Mouse (Mus musculus) ES-E14 (cell line): ENCODE data around the gene Asb6. TPM values are rescaled to one million over a fixed set of nuclear protein-coding genes. Genes with fewer than 3 reads are reported as not detected.

Experiments used
- DNase-seq: peaks from one replicate; pipeline ENCODE4 v3.0.0-alpha.2; 2013; ENCODE audit warnings: low read depth, low spot score
- H3K27ac ChIP-seq: 2 replicates; pipeline ENCODE4 v1.5.1; 2012; ENCODE audit warnings: low read depth, mild to moderate bottlenecking, low read length, moderate library complexity, mixed read lengths; ENCODE audit not compliant: poor library complexity, insufficient read depth, severe bottlenecking
- H3K36me3 ChIP-seq: 2 replicates; pipeline ENCODE4 v1.6.1; 2012; ENCODE audit warnings: mild to moderate bottlenecking, low read length, moderate library complexity, mixed read lengths; ENCODE audit not compliant: control insufficient read depth, poor library complexity, insufficient read depth, severe bottlenecking
- H3K4me1 ChIP-seq, 2 experiments: fragments of 150-350 bp in 1 of 2; sonication (generic) in 1 of 2; 2 replicates each; pipeline ENCODE4 v1.6.1; 2012; ENCODE audit warnings: low read length in 2 of 2, mild to moderate bottlenecking in 1 of 2, mixed read lengths in 1 of 2; ENCODE audit not compliant: control insufficient read depth in 2 of 2, insufficient read depth in 2 of 2, poor library complexity in 1 of 2
- H3K4me3 ChIP-seq, 2 experiments: fragments of 150-350 bp in 1 of 2; sonication (generic) in 1 of 2; 2 replicates each; pipeline ENCODE4 v1.5.1; 2012; ENCODE audit warnings: low read length in 2 of 2, low read depth in 1 of 2, mild to moderate bottlenecking in 1 of 2, mixed read lengths in 1 of 2; ENCODE audit not compliant: insufficient read depth in 1 of 2, poor library complexity in 1 of 2, severe bottlenecking in 1 of 2
- H3K9ac ChIP-seq: 2 replicates; pipeline ENCODE4 v1.6.1; 2012; ENCODE audit warnings: low read depth, mild to moderate bottlenecking, low read length, mixed read lengths; ENCODE audit not compliant: poor library complexity, insufficient read depth, severe bottlenecking
- H3K9me3 ChIP-seq: fragments of 150-350 bp; sonication (generic); 2 replicates; pipeline ENCODE4 v1.6.1; 2012; ENCODE audit warnings: low read depth, mild to moderate bottlenecking, low read length; ENCODE audit not compliant: control insufficient read depth, insufficient read depth
- CHD2 ChIP-seq: IDR thresholded peaks from 2 replicates; pipeline ENCODE4 v1.6.1; 2014; ENCODE audit warnings: mild to moderate bottlenecking, low read depth, low read length, inconsistent platforms
- HCFC1 ChIP-seq: IDR thresholded peaks from 2 replicates; pipeline ENCODE4 v1.6.1; 2012; ENCODE audit warnings: low read length, inconsistent platforms, borderline replicate concordance; ENCODE audit not compliant: insufficient read depth
- MAFK ChIP-seq: IDR thresholded peaks from 2 replicates; pipeline ENCODE4 v1.6.1; 2014; ENCODE audit warnings: mild to moderate bottlenecking, low read depth, low read length, inconsistent platforms; ENCODE audit not compliant: insufficient read depth
- ZC3H11A ChIP-seq: IDR thresholded peaks from 2 replicates; pipeline ENCODE4 v1.6.1; 2012; ENCODE audit warnings: low read depth, mild to moderate bottlenecking, inconsistent platforms, low read length, borderline replicate concordance
- ZNF384 ChIP-seq: IDR thresholded peaks from 2 replicates; pipeline ENCODE4 v1.6.1; 2012; ENCODE audit warnings: low read depth, low read length, inconsistent platforms
- in situ Hi-C, 2 experiments: fragments of 600-800 bp; cut with MboI; formaldehyde crosslinking; loops; one replicate each; pipeline ENCODE4 v1.15.1; 2025; ENCODE audit warnings: low sequenced_read_pairs in 2 of 2, inconsistent platforms in 1 of 2; ENCODE audit not compliant: unreplicated experiment in 2 of 2
- total RNA-seq: library from RNA; depleted of rRNA; stranded (reverse); fragments of 300-350 nt; gene quantifications from 2 replicates; pipeline ENCODE4 v1.2.3, GENCODE M21; 2012; rRNA removed

Asb6 gene
- total RNA-seq, 1 experiment, result 73.6 TPM

- Histone ChIP-seq H3K9me3 (no peaks in the 10 kb centered on the region), H3K27ac (no peak overlapping the region; the same call in 1 of the 2 replicates), H3K9ac (no peak overlapping the region), H3K36me3 (no peaks in the 10 kb centered on the region), H3K4me3 (no peak overlapping the region), H3K4me1 (peaks cover 8 to 37% of the 10 kb centered on the region in 2 experiments)
- TF ChIP-seq CHD2, result no peak
- in situ Hi-C loops, result loop anchor here (25.0 kb wide), 1 partner anchor 315 kb away; the partner anchor contains the start of gene Ier5l (in 2 of the 2)
- DNase-seq, result no peak
These were observed 52.9 kb downstream of the Asb6 start for GRCm38 (mm10) chr2:30777266-30777665.

GRCm38 (mm10) chr2:30775955-30776354 is 54.2 kb downstream of the Asb6 start:
- Histone ChIP-seq H3K27ac (no peak overlapping the region), H3K4me3 (no peak overlapping the region), H3K4me1 (peaks cover 13 to 43% of the 10 kb centered on the region in 2 experiments), H3K36me3 (no peaks in the 10 kb centered on the region), H3K9ac (no peak overlapping the region), H3K9me3 (no peaks in the 10 kb centered on the region)
- TF ChIP-seq ZC3H11A (0 out of 2 replicates have a peak, but pooled peaks have one; percentile 22), MAFK (no peak)
- in situ Hi-C loops, result loop anchor here (25.0 kb wide), 1 partner anchor 314 kb away; the partner anchor contains the start of gene Ier5l (in 2 of the 2)
- no peak for DNase-seq

DNA sequence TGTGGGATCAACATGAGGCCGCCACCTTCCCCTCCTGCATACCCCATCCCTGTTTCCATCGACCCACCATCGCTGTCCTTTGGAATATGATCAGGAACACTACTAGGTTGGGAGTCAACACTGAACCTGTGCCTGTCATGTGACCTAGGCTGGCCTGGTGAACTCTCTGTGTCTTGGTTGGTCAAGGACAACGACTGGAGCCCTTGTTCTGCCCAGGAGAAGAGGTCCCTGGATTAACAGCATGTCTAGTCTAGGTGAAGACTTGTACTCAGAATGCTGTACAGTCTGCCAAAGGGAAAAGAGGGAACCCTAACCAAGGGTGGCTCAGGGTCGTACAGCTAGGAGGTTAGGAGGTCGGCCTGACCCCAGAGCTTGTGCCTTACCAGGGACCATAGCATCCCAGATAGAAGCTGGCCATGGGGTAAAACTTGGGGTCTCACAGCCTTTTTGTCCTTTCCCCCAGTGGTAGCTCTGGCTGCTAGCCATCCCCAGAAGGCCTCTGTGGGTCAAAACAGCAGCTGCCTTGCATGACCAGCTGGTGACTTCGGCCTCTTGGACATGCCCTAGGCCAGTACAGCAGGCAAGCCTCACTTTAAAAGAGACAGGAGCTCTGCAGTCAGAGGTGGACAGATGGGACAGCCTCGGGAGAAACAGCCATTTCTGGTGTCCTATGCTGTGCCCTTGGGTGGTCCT is 56.7 kb downstream of the Asb6 start:
- H3K27ac ChIP-seq, result no peak overlapping the region
- in situ Hi-C loops, result no loop called here
- H3K36me3 ChIP-seq, result no peaks in the 10 kb centered on the region
- H3K9ac ChIP-seq, result peak overlapping the region; percentile 45; the same call in 1 of the 2 replicates
- TF ChIP-seq MAFK (no peak), ZC3H11A (no peak), CHD2 (no peak), HCFC1 (no peak), ZNF384 (no peak)
- H3K4me3 ChIP-seq, result no peak overlapping the region
- H3K9me3 ChIP-seq, result no peaks in the 10 kb centered on the region
- peaks cover 10 to 31% of the 10 kb centered on the region in 2 experiments for H3K4me1 ChIP-seq
- DNase-seq, result no peak

Other genes with a start within 250 kb of the Asb6 start
- 0.54 TPM in 1 of 2 replicates, not detected in the other for gene Cstad, start 235.3 kb downstream of the Asb6 start, total RNA-seq
- 1.9 and 2.6 TPM in 2 replicates for gene 1700001O22Rik, start 26.7 kb downstream of the Asb6 start, total RNA-seq
- gene Ntmt1, start 22.5 kb downstream of the Asb6 start, total RNA-seq, result 47.3 and 55.2 TPM in 2 replicates
- 8.7 and 16.2 TPM in 2 replicates for gene Prrx2, start 4.6 kb upstream of the Asb6 start, total RNA-seq
- gene Ptges, start 99.5 kb upstream of the Asb6 start, total RNA-seq, result 25.5 and 30.3 TPM in 2 replicates
- gene Tor1b, start 122.6 kb upstream of the Asb6 start, total RNA-seq, result 67.8 and 73.5 TPM in 2 replicates
- 73.6 and 93.0 TPM in 2 replicates for gene Tor1a, start 137.6 kb upstream of the Asb6 start, total RNA-seq
- gene BC005624, start 151.9 kb upstream of the Asb6 start, total RNA-seq, result 36.6 and 48.8 TPM in 2 replicates
- gene Usp20, start 151.9 kb upstream of the Asb6 start, total RNA-seq, result 8.5 and 12.8 TPM in 2 replicates